ENCODE assay signal across 8 mouse cellular contexts in genomic region chr5:130221760-130222145, GRCm38 (mm10). TPM values are rescaled to one million over a fixed set of nuclear protein-coding genes. Genes with fewer than 3 reads are reported as not detected.
DNase-seq lines count a peak whose midpoint lies in the region; ATAC-seq and TF ChIP-seq lines count a peak whose summit lies in the region.

No protein-coding gene starts in this region.

- H3K9me3 ChIP-seq in heart, embryonic 11.5 days (replicated peaks; ENCODE audit: control insufficient read depth, low read length) = no peaks in the 10 kb centered on the region
- H3K9me3 ChIP-seq in E14TG2a.4 (ENCODE audit: low read length) = no peaks in the 10 kb centered on the region
- no peaks in the 10 kb centered on the region for H3K9me3 ChIP-seq in forebrain, embryonic 11.5 days (ENCODE audit: control insufficient read depth, low read length)
- no peaks in the 10 kb centered on the region for H3K9me3 ChIP-seq in liver, embryonic 12.5 days (replicated peaks)
- H3K9me3 ChIP-seq in stomach, embryonic 16.5 days (replicated peaks; ENCODE audit: control insufficient read depth, low read length) = no peaks in the 10 kb centered on the region

- peak overlapping the region; percentile 84 for H3K4me3 ChIP-seq in heart, embryonic 11.5 days (ENCODE audit: low read depth, low read length)
- peak overlapping the region; percentile 99 for H3K4me3 ChIP-seq in E14TG2a.4 (replicated peaks; ENCODE audit: low read length)
- H3K4me3 ChIP-seq in forebrain, embryonic 11.5 days (ENCODE audit: low read depth, low read length) = peak overlapping the region; percentile 98
- H3K4me3 ChIP-seq in liver, embryonic 12.5 days = peak overlapping the region; percentile 100
- peak overlapping the region; percentile 99 for H3K4me3 ChIP-seq in stomach, embryonic 16.5 days (replicated peaks; ENCODE audit: low read length)

- 1% methylated on average over 10 of the region's 10 CpGs for WGBS in heart, embryonic 11.5 days (ENCODE audit: insufficient replicate concordance)
- WGBS in forebrain, embryonic 11.5 days = 2% methylated on average over 10 of the region's 10 CpGs
- WGBS in liver, embryonic 12.5 days (ENCODE audit: insufficient replicate concordance) = 3% methylated on average over 10 of the region's 10 CpGs
- WGBS in stomach, embryonic 16.5 days = 0% methylated on average over 10 of the region's 10 CpGs

- peak overlapping the region; percentile 94 for H3K9ac ChIP-seq in heart, embryonic 11.5 days (ENCODE audit: low read depth, low read length)
- H3K9ac ChIP-seq in forebrain, embryonic 11.5 days (ENCODE audit: low read length) = peak overlapping the region; percentile 95
- peak overlapping the region; percentile 100 for H3K9ac ChIP-seq in liver, embryonic 12.5 days
- peak overlapping the region; percentile 99 for H3K9ac ChIP-seq in stomach, embryonic 16.5 days (ENCODE audit: low read length)

- no peaks in the 10 kb centered on the region for H3K27me3 ChIP-seq in heart, embryonic 11.5 days (ENCODE audit: control insufficient read depth, insufficient read depth, low read length)
- no peaks in the 10 kb centered on the region for H3K27me3 ChIP-seq in E14TG2a.4 (ENCODE audit: insufficient read depth, low read length)
- no peaks in the 10 kb centered on the region for H3K27me3 ChIP-seq in forebrain, embryonic 11.5 days (ENCODE audit: control insufficient read depth, insufficient read depth, low read length)
- no peaks in the 10 kb centered on the region for H3K27me3 ChIP-seq in liver, embryonic 12.5 days (replicated peaks)
- no peaks in the 10 kb centered on the region for H3K27me3 ChIP-seq in stomach, embryonic 16.5 days (ENCODE audit: control insufficient read depth, insufficient read depth, low read length)

- DNase-seq in heart, adult 9 months (ENCODE audit: low spot score in 2 of 2) = no peak
- no peak for DNase-seq in forebrain, embryonic 11.5 days (ENCODE audit: low spot score)
- no peak for DNase-seq in adrenal gland, postnatal 25 days
- no peak for DNase-seq in layer of hippocampus, postnatal 10 days (ENCODE audit: low spot score in 2 of 2)

- H3K36me3 ChIP-seq in heart, embryonic 11.5 days (ENCODE audit: control insufficient read depth, insufficient read depth, low read length) = peaks cover 3% of the 10 kb centered on the region; the same call in 1 of the 2 replicates
- H3K36me3 ChIP-seq in E14TG2a.4 (ENCODE audit: insufficient read depth, low read length) = peaks cover 29% of the 10 kb centered on the region
- H3K36me3 ChIP-seq in forebrain, embryonic 11.5 days (ENCODE audit: control insufficient read depth, insufficient read depth, low read length) = no peaks in the 10 kb centered on the region
- H3K36me3 ChIP-seq in liver, embryonic 12.5 days = peaks cover 23% of the 10 kb centered on the region
- no peaks in the 10 kb centered on the region for H3K36me3 ChIP-seq in stomach, embryonic 16.5 days (ENCODE audit: control insufficient read depth, insufficient read depth, low read length)

- ATAC-seq in heart, embryonic 11.5 days (replicated peaks; ENCODE audit: insufficient number of reproducible peaks, low FRiP score, low TSS enrichment) = peak; percentile 11; the same call in 1 of the 2 replicates
- ATAC-seq in forebrain, embryonic 11.5 days (replicated peaks; ENCODE audit: low FRiP score) = peak; percentile 40
- peak; percentile 50 for ATAC-seq in liver, embryonic 12.5 days
- peak; percentile 35; the same call in 1 of the 2 replicates for ATAC-seq in stomach, embryonic 16.5 days (ENCODE audit: insufficient read depth, low FRiP score)

- peak overlapping the region; percentile 82 for H3K27ac ChIP-seq in heart, embryonic 11.5 days (ENCODE audit: low read depth, low read length)
- H3K27ac ChIP-seq in forebrain, embryonic 11.5 days (ENCODE audit: low read depth, low read length) = no peak overlapping the region
- H3K27ac ChIP-seq in liver, embryonic 12.5 days = peak overlapping the region; percentile 92
- H3K27ac ChIP-seq in stomach, embryonic 16.5 days (ENCODE audit: low read length) = peak overlapping the region; percentile 75

- H3K4me1 ChIP-seq in heart, embryonic 11.5 days (ENCODE audit: control insufficient read depth, insufficient read depth, low read length) = peaks cover 16% of the 10 kb centered on the region
- H3K4me1 ChIP-seq in E14TG2a.4 (replicated peaks; ENCODE audit: low read depth, low read length) = peaks cover 79% of the 10 kb centered on the region
- H3K4me1 ChIP-seq in forebrain, embryonic 11.5 days (replicated peaks; ENCODE audit: control insufficient read depth, insufficient read depth, low read length) = peaks cover 3% of the 10 kb centered on the region; the same call in 1 of the 2 replicates
- H3K4me1 ChIP-seq in liver, embryonic 12.5 days = peaks cover 41% of the 10 kb centered on the region
- peaks cover 17% of the 10 kb centered on the region for H3K4me1 ChIP-seq in stomach, embryonic 16.5 days (ENCODE audit: control insufficient read depth, insufficient read depth, low read length)

- TF ChIP-seq CTCF in E14TG2a.4 (conservative IDR thresholded peaks at IDR 0.05; ENCODE audit: low read length) = no peak

- H3K4me2 ChIP-seq in heart, embryonic 11.5 days = peak overlapping the region; percentile 84
- H3K4me2 ChIP-seq in forebrain, embryonic 11.5 days (ENCODE audit: low read depth, low read length, severe bottlenecking) = peak overlapping the region; percentile 88
- peak overlapping the region; percentile 78 for H3K4me2 ChIP-seq in liver, embryonic 12.5 days
- H3K4me2 ChIP-seq in stomach, embryonic 16.5 days (ENCODE audit: low read depth, low read length) = peak overlapping the region; percentile 91

RNA-seq across cellular contexts. Expression of gene Tmem248, which starts 4.9 kb away (rescaled TPM):
- 32.1 and 33.8 TPM in 2 replicates for polyA plus RNA-seq in heart, embryonic 11.5 days (2014; fragmentation: Nextera tagmentation; extraction: Ambion mirVana)
- polyA plus RNA-seq in forebrain, embryonic 11.5 days (2014; fragmentation: Nextera tagmentation; extraction: Ambion mirVana) = 34.7 and 35.3 TPM in 2 replicates
- 45.4 and 46.4 TPM in 2 replicates for polyA plus RNA-seq in liver, embryonic 12.5 days (2016; fragmentation: Nextera tagmentation; extraction: Ambion mirVana)
- polyA plus RNA-seq in stomach, embryonic 16.5 days (2015; fragmentation: Nextera tagmentation; extraction: Ambion mirVana) = 31.8 and 36.6 TPM in 2 replicates
- 42.0 and 53.0 TPM in 2 replicates for total RNA-seq in adrenal gland, postnatal 25 days (2021)
- 10 to 100 TPM; 36.1 to 37.0 TPM for total RNA-seq in layer of hippocampus, postnatal 10 days (2021)

RNA-seq across cellular contexts. Expression of gene Sbds, which starts 33.6 kb away (rescaled TPM):
- 58.2 and 61.1 TPM in 2 replicates for polyA plus RNA-seq in heart, embryonic 11.5 days (2014; fragmentation: Nextera tagmentation; extraction: Ambion mirVana)
- polyA plus RNA-seq in forebrain, embryonic 11.5 days (2014; fragmentation: Nextera tagmentation; extraction: Ambion mirVana) = 65.4 and 76.8 TPM in 2 replicates
- 64.5 and 68.1 TPM in 2 replicates for polyA plus RNA-seq in liver, embryonic 12.5 days (2016; fragmentation: Nextera tagmentation; extraction: Ambion mirVana)
- polyA plus RNA-seq in stomach, embryonic 16.5 days (2015; fragmentation: Nextera tagmentation; extraction: Ambion mirVana) = 69.6 and 70.3 TPM in 2 replicates
- total RNA-seq in adrenal gland, postnatal 25 days (2021) = 104 and 110 TPM in 2 replicates
- 10 to 100 TPM; 50.5 to 53.1 TPM for total RNA-seq in layer of hippocampus, postnatal 10 days (2021)

RNA-seq across cellular contexts. Expression of gene Tyw1, which starts 33.7 kb away (rescaled TPM):
- polyA plus RNA-seq in heart, embryonic 11.5 days (2014; fragmentation: Nextera tagmentation; extraction: Ambion mirVana) = 17.8 and 20.3 TPM in 2 replicates
- polyA plus RNA-seq in forebrain, embryonic 11.5 days (2014; fragmentation: Nextera tagmentation; extraction: Ambion mirVana) = 26.2 and 29.0 TPM in 2 replicates
- polyA plus RNA-seq in liver, embryonic 12.5 days (2016; fragmentation: Nextera tagmentation; extraction: Ambion mirVana) = 21.2 and 21.6 TPM in 2 replicates
- 21.6 and 25.2 TPM in 2 replicates for polyA plus RNA-seq in stomach, embryonic 16.5 days (2015; fragmentation: Nextera tagmentation; extraction: Ambion mirVana)
- total RNA-seq in adrenal gland, postnatal 25 days (2021) = 32.0 and 34.1 TPM in 2 replicates
- total RNA-seq in layer of hippocampus, postnatal 10 days (2021) = 10 to 100 TPM; 16.9 to 18.4 TPM

RNA-seq across cellular contexts. Expression of gene Rabgef1, which starts 50.2 kb away (rescaled TPM):
- polyA plus RNA-seq in heart, embryonic 11.5 days (2014; fragmentation: Nextera tagmentation; extraction: Ambion mirVana) = 20.8 and 22.0 TPM in 2 replicates
- 23.1 and 27.0 TPM in 2 replicates for polyA plus RNA-seq in forebrain, embryonic 11.5 days (2014; fragmentation: Nextera tagmentation; extraction: Ambion mirVana)
- 31.9 and 34.5 TPM in 2 replicates for polyA plus RNA-seq in liver, embryonic 12.5 days (2016; fragmentation: Nextera tagmentation; extraction: Ambion mirVana)
- 34.5 and 38.8 TPM in 2 replicates for polyA plus RNA-seq in stomach, embryonic 16.5 days (2015; fragmentation: Nextera tagmentation; extraction: Ambion mirVana)
- total RNA-seq in adrenal gland, postnatal 25 days (2021) = 37.2 and 47.9 TPM in 2 replicates
- 10 to 100 TPM; 31.8 to 38.1 TPM for total RNA-seq in layer of hippocampus, postnatal 10 days (2021)
